Mouse (Mus musculus): Measurements from ENCODE around the gene Farp1.
"Not testable (repeated sequence)": the region's sequence is repeated elsewhere in the genome, so short reads cannot be mapped to it uniquely, and the experiment has no call there.

Gene Farp1

GRCm38 (mm10) chr14:121107707-121108285 is 72.8 kb downstream of the Farp1 start:
- no peak for DNase-seq

- no peak for DNase-seq
Measured at GRCm38 (mm10) chr14:121108439-121109115, 73.6 kb downstream of the Farp1 start.

DNA sequence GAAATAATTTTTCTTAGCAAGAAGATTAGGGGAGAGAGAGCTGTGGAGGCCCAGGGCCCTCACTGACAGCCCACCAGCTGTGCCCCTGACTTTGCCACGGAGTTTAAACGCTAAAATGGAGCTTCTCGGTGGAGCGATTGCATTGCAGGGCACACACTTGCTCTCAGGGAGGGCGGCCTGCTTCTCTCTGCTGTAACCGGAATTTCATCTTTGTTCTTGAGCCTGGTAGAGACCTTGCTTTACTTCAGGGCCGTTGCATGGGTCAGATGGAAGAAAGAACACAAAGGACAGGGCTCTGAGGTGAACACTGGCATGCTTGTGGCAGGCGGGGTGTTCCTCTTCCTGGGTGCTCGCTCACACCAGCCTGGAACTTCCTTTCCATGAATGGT is 74.1 kb downstream of the Farp1 start:
- DNase-seq, result no peak

GRCm38 (mm10) chr14:121110492-121111267 is 75.7 kb downstream of the Farp1 start:
- no peak for DNase-seq

DNA sequence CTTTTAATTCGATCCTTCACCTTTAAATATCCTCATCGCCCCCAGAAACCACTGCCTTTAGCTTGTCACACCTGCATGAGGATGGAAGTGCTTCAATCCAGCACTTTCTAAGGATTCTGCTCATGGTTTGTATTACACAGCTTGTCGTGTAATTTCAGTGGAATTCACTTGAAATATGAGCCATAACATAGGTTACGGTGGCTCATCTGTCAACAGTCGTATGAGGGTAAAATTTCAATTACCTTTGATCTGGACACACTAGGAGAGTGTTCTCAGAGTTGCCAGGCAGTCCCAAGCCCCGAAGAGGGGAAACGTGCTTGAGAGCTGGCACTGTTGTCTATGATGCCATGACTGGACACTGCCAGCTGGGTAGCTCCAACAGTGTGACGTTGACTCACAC is 77.1 kb downstream of the Farp1 start:
- DNase-seq, result no peak

GRCm38 (mm10) chr14:121113785-121114184 is 78.8 kb downstream of the Farp1 start:
- DNase-seq, result no peak

GRCm38 (mm10) chr14:121116696-121117095 is 81.7 kb downstream of the Farp1 start:
- DNase-seq, result no peak

GRCm38 (mm10) chr14:121118860-121119259 is 83.9 kb downstream of the Farp1 start:
- no peak for DNase-seq

DNA sequence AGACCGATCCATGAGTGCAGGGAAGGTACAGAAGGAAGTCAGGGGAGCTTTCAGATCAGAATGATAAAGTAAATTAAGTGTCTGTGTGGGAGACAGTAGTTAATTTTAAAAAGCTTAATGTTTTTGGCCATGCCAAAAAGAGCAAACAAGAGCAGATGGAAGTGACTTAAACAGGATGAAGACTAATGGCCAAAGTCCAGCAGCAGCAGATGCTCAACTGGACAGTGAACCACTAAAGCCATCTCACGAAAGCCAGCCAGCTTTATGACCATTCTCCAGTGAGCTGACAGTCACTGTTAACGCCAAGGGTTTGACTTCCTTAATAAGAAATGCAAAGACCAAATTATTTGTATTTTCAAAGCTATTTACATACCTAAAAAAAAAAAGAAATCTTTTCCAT is 86.7 kb downstream of the Farp1 start:
- DNase-seq, result peak; percentile 61

DNA sequence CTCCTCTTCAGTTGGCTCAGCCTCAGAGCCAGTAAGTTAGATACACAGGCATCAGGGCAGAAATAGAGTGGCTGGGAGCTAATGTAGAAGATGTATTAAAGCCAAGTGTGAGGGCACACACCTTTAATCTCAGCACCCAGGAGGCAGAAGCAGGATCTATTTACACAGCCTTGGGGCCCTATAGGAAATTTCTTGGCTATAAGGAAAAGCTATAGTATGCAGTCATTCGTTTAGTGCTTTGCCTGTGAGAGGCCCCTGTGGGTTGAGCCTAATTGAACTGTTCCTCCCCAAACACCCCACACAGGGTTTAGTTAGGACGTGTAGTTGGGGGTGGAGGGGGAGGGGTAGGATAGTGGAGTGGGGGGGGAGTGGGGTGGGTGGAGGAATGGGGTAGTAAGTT is 87.9 kb downstream of the Farp1 start:
- no peak for DNase-seq

- DNase-seq, result no peak
Measured at GRCm38 (mm10) chr14:121124409-121125010, 89.5 kb downstream of the Farp1 start.

GRCm38 (mm10) chr14:121125651-121126050 is 90.7 kb downstream of the Farp1 start:
- DNase-seq, result no peak

GRCm38 (mm10) chr14:121126291-121126690 is 91.3 kb downstream of the Farp1 start:
- DNase-seq, result no peak

GRCm38 (mm10) chr14:121128858-121129800 is 94.1 kb downstream of the Farp1 start:
- DNase-seq, result no peak

DNA sequence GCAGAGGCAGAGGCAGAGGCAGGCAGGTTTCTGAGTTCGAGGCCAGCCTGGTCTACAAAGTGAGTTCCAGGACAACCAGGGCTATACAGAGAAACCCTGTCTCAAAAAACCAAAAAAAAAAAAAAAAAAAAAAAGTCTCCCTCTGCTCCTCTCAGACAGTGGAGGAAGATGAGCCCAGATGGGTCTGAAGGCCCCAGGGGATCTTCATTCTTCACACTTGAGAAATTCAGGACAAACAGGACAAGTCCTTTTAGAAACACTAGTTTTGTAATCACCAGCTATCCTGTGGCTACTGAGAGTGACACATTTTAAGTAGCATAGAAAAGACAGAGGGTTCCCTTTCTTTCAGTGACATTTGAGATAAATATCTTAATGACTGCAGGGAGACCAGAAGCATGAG is 95.4 kb downstream of the Farp1 start:
- not testable (repeated sequence) for DNase-seq

DNA sequence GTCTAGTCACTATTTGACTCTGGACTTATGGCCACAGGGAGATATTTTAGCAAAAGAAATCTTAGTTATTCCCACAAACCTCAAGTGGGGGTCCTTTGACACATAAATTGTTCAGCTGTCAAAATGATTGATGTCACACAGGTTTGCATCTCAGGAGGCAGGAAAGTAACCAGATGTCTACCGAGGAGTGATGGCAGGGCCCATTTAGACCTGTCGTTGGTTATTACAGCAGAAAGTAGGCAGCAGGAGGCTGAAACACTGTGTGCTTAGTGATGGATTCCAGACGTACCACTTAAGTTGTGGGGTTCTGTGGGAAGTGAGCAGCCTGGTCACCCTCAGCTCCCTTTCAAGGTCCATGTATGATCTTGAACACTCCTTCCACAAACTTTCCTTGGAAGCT is 99.4 kb downstream of the Farp1 start:
- DNase-seq, result no peak

DNA sequence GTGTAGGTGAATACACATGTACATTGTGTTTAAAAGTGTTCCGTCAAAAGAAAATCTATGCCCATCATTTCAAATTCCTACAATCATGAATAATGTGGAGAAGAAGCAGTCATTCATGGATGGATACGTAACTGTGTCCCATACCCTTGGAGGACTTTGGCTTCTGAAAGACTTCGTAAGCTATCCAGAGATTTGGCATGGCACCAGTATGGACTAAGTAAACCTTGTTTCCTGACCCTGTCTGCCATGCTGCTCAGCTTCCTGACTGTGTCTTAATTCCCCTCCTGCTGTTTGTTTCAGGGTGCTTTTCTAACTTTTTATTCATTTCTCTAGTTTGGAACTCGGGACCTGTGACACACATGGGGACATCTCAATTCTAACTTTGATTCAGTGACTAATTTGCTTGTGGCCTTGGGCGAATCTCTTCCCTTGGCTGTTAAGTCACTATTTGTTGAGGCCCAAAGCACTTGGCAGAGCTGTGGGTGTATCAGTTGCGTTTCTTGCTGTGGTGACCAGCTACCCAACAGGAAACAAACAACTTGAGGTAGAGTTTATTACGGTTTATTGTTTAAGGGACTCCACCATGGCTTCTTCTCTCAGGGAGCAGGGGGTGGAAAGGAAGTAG is 108.9 kb downstream of the Farp1 start:
- DNase-seq, result no peak

DNA sequence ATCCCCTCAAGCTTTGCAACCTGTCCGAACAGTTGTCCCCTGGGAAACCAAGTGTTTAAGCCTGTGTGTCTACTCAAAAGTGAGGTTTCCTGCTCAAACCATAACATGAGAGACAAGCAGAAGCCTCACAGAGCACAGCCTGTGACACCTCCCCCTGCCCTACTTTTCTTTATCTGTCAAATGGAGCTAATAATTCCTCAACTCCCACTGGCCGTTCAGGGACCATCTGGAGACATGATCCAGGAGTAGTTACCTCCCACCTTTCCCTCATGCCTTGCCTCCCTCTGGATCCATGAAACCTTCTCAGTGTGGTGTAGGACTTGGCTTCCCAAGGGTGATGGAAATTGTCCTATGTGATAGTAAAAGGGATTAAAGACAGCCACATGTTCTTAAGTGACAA is 109.5 kb downstream of the Farp1 start:
- DNase-seq, result no peak

GRCm38 (mm10) chr14:121145291-121145690 is 110.3 kb downstream of the Farp1 start:
- no peak for DNase-seq

DNA sequence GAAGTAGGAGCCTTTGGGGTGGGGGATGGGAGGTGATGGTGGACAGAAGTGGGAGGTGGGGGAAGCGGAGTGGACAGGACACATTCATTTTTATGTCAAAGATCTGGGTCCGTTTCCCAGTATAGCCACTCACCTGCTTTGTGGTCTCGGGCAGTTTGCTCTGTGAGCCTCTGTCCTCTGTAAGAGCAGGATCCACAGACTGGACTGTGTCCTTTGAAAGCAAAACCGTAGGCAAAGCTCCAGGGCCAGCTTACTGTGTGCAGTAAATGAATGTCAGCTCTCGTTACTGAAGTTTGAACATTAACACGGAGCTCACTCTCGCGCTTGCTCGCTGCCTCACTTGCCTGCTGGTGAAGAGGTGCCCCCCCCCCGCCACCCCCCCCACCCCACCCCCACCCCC is 110.7 kb downstream of the Farp1 start:
- no peak for DNase-seq

GRCm38 (mm10) chr14:121146213-121146612 is 111.2 kb downstream of the Farp1 start:
- no peak for DNase-seq

GRCm38 (mm10) chr14:121147026-121147425 is 112.0 kb downstream of the Farp1 start:
- DNase-seq, result no peak

Data from cerebellum, adult 11 months (tissue).